ENCODE assay signal across 8 mouse cellular contexts in genomic region chr6:136532535-136533291, GRCm38 (mm10). TPM values are rescaled to one million over a fixed set of nuclear protein-coding genes. Genes with fewer than 3 reads are reported as not detected.
DNase-seq lines count a peak whose midpoint lies in the region; ATAC-seq and TF ChIP-seq lines count a peak whose summit lies in the region.

No protein-coding gene starts in this region.

- 13% methylated on average over 7 of the region's 7 CpGs for WGBS in lung, adult 2 months

- peaks cover 28% of the 10 kb centered on the region for H3K4me1 ChIP-seq in lung, adult 2 months (ENCODE audit: control insufficient read depth, insufficient read depth, low read length)

- DNase-seq in ZHBTc4 (ENCODE audit: low read depth, low spot score): peak; percentile 96
- peak; percentile 93 for DNase-seq in cerebellum, adult 9-11 months
- peak; percentile 88 for DNase-seq in heart, postnatal 4 days
- DNase-seq in layer of hippocampus, adult 8-10 months (ENCODE audit: low spot score in 2 of 2): peak; percentile 76 to 82
- DNase-seq in lung, adult 2 months: peak; percentile 59
- peak; percentile 45 for DNase-seq in ovary, adult 18-20 months (ENCODE audit: low spot score)

- peak; percentile 83 for ATAC-seq in frontal cortex, adult (ENCODE audit: low TSS enrichment)
- no peak for ATAC-seq in activated CD4-positive, CD25-positive, alpha-beta regulatory T cell, adult 4 months

- H3K4me3 ChIP-seq in lung, adult 2 months (replicated peaks; ENCODE audit: extremely low read depth, low read depth, low read length): no peak overlapping the region

- TF ChIP-seq POLR2A in lung, adult 2 months (IDR thresholded peaks at IDR 0.05; ENCODE audit: borderline replicate concordance, extremely low read depth, low read depth, low read length): no peak

- no peak for TF ChIP-seq CTCF in lung, adult 2 months (IDR thresholded peaks at IDR 0.05; ENCODE audit: insufficient read depth, low read length)

RNA-seq across cellular contexts. Expression of gene Atf7ip, which starts 26.7 kb away (rescaled TPM):
- 100 to 1,000 TPM; 107 to 108 TPM for total RNA-seq in heart, postnatal 4 days (2021)
- total RNA-seq in layer of hippocampus, adult 8-10 months (2022): 100 to 1,000 TPM in 1 of 4 experiments, 10 to 100 TPM in 3; 90.9 to 100 (median 97.0) TPM
- 24.8 and 28.3 TPM in 2 replicates for polyA plus RNA-seq in lung, adult 2 months (2012; rRNA removed)
- polyA plus RNA-seq in activated CD4-positive, CD25-positive, alpha-beta regulatory T cell, adult 4 months (2017; shearing (Covaris generic)): 10 to 100 TPM; 72.8 to 79.5 TPM

Comparison
In these comparisons a context has a peak if more than half of its experiments do, and no peak if none do; other contexts are left out.
1. DNase-seq: peak in every context shown above with its lines; median percentile 96 in ZHBTc4; 93 in cerebellum, adult 9-11 months; 88 in heart, postnatal 4 days; 79 in layer of hippocampus, adult 8-10 months; 59 in lung, adult 2 months; 45 in ovary, adult 18-20 months.